Mouse (Mus musculus) limb, embryonic 14.5 days (tissue): ENCODE data around the gene Pde10a. TPM values are rescaled to one million over a fixed set of nuclear protein-coding genes. Genes with fewer than 3 reads are reported as not detected.

ENCODE experiments used
- ATAC-seq: fragments of 200-750 bp; cut with Nextera tagmentation; 2 replicates; pipeline ENCODE4 v1.8.0; 2017; ENCODE audit warnings: low read depth, moderate number of reproducible peaks, moderate TSS enrichment; ENCODE audit not compliant: low FRiP score
- DNase-seq: peaks from one replicate; pipeline ENCODE4 v3.0.0-alpha.2; 2015; ENCODE audit warnings: low spot score
- H3K27ac ChIP-seq: fragments of 300-500 bp; sonication (generic); replicated peaks from 2 replicates; pipeline ENCODE4 v1.5.1; 2014; ENCODE audit warnings: low read depth, mild to moderate bottlenecking, low read length, moderate library complexity, mixed read lengths
- H3K27me3 ChIP-seq: fragments of 300-500 bp; sonication (generic); 2 replicates; pipeline ENCODE4 v1.6.1; 2014; ENCODE audit warnings: low read length, mixed read lengths; ENCODE audit not compliant: control insufficient read depth, insufficient read depth
- H3K36me3 ChIP-seq: fragments of 300-500 bp; sonication (generic); 2 replicates; pipeline ENCODE4 v1.6.1; 2014; ENCODE audit warnings: mild to moderate bottlenecking, low read length, moderate library complexity, mixed read lengths; ENCODE audit not compliant: control insufficient read depth, insufficient read depth
- H3K4me1 ChIP-seq: fragments of 300-500 bp; sonication (generic); 2 replicates; pipeline ENCODE4 v1.6.1; 2014; ENCODE audit warnings: antibody characterized with exemption, low read length, mixed read lengths; ENCODE audit not compliant: control insufficient read depth, insufficient read depth
- H3K4me2 ChIP-seq: fragments of 300-500 bp; sonication (generic); replicated peaks from 2 replicates; pipeline ENCODE4 v1.6.1; 2014; ENCODE audit warnings: low read depth, mild to moderate bottlenecking, low read length, moderate library complexity; ENCODE audit not compliant: severe bottlenecking
- H3K4me3 ChIP-seq: fragments of 300-500 bp; sonication (generic); replicated peaks from 2 replicates; pipeline ENCODE4 v1.5.1; 2014; ENCODE audit warnings: low read length
- H3K9ac ChIP-seq: fragments of 300-500 bp; sonication (generic); 2 replicates; pipeline ENCODE4 v1.6.1; 2014; ENCODE audit warnings: mild to moderate bottlenecking, low read depth, low read length, moderate library complexity; ENCODE audit not compliant: severe bottlenecking
- H3K9me3 ChIP-seq: fragments of 300-500 bp; sonication (generic); 2 replicates; pipeline ENCODE4 v1.6.1; 2016; ENCODE audit warnings: low read length; ENCODE audit not compliant: control insufficient read depth
- POLR2A ChIP-seq: fragments of 200-500 bp; IDR thresholded peaks from 2 replicates; pipeline ENCODE4 v1.8.0; 2012; ENCODE audit warnings: inconsistent platforms, mild to moderate bottlenecking, moderate library complexity, borderline replicate concordance; ENCODE audit not compliant: insufficient read depth, insufficient read length; ENCODE audit errors: extremely low read depth
- WGBS: fragments of 180-500 bp; shearing (Covaris S2); extraction: QIAGEN DNeasy Blood & Tissue Kit; methylation state at CpG from one replicate; pipeline ENCODE4 v1.1.7; 2014; 5-methylcytosine and 5-hydroxymethylcytosine counted together
- polyA plus RNA-seq, 2 experiments: library from polyadenylated mRNA; depleted of rRNA in 1 of 2; stranded (reverse) in 1 of 2; unstranded in 1 of 2; fragments of >200 nt; fragmentation: Nextera tagmentation in 1 of 2; extraction: Ambion mirVana in 1 of 2; gene quantifications; 2 replicates each; pipeline versions ENCODE4 v1.2.1 to v1.2.3; 2012 to 2014

The Pde10a gene
- polyA plus RNA-seq, 2 experiments, result 3.8 to 5.0 TPM

DNA sequence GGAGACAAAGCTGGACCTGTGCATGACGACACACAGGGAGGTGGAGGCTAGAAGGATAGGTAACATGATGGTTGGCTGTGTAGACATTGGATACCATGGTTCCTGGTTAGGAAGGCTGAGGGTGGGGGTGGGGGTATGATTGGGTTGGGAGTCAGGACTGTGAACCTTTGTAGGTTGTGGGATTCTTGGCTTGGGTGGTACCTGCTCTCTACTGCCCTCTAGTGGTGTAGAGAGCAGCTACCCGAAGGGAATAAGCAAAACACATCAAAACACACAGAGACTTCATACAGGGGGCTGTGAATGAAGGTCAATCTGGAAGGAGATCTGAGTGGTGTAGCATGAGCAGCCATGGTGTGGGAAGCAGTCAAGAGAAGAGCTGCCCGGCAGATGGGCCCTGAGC, 282.2 kb downstream of the Pde10a start:
- H3K4me1 ChIP-seq, result peaks cover 3% of the 10 kb centered on the region
- no peaks in the 10 kb centered on the region for H3K36me3 ChIP-seq
- ATAC-seq, result no peak
- no peak overlapping the region for H3K4me2 ChIP-seq
- TF ChIP-seq POLR2A, result no peak
- peak; percentile 30 for DNase-seq
- no peak overlapping the region for H3K9ac ChIP-seq
- H3K27ac ChIP-seq, result no peak overlapping the region
- H3K4me3 ChIP-seq, result no peak overlapping the region
- 34% methylated on average over 3 of the region's 3 CpGs for WGBS
- no peaks in the 10 kb centered on the region for H3K9me3 ChIP-seq
- peaks cover 20% of the 10 kb centered on the region for H3K27me3 ChIP-seq

- H3K27me3 ChIP-seq, result no peaks in the 10 kb centered on the region
- DNase-seq, result no peak
- 74% methylated on average over 6 of the region's 6 CpGs for WGBS
- H3K9ac ChIP-seq, result no peak overlapping the region
- ATAC-seq, result no peak
- no peak overlapping the region for H3K4me2 ChIP-seq
- no peak overlapping the region for H3K27ac ChIP-seq
- H3K36me3 ChIP-seq, result no peaks in the 10 kb centered on the region
- no peaks in the 10 kb centered on the region for H3K9me3 ChIP-seq
- no peak overlapping the region for H3K4me3 ChIP-seq
- TF ChIP-seq POLR2A, result no peak
- no peaks in the 10 kb centered on the region for H3K4me1 ChIP-seq
These were observed 284.6 kb downstream of the Pde10a start for GRCm38 (mm10) chr17:8809771-8810170.

GRCm38 (mm10) chr17:8810201-8810600, 285.0 kb downstream of the Pde10a start:
- 89% methylated on average over 8 of the region's 8 CpGs for WGBS
- H3K27me3 ChIP-seq, result no peaks in the 10 kb centered on the region
- H3K4me1 ChIP-seq, result no peaks in the 10 kb centered on the region
- no peak for ATAC-seq
- no peak overlapping the region for H3K4me2 ChIP-seq
- no peak overlapping the region for H3K27ac ChIP-seq
- DNase-seq, result no peak
- no peak for TF ChIP-seq POLR2A
- H3K9me3 ChIP-seq, result no peaks in the 10 kb centered on the region
- no peaks in the 10 kb centered on the region for H3K36me3 ChIP-seq
- H3K9ac ChIP-seq, result no peak overlapping the region
- no peak overlapping the region for H3K4me3 ChIP-seq

- no peak for ATAC-seq
- TF ChIP-seq POLR2A, result no peak
- 56% methylated on average over 12 of the region's 12 CpGs for WGBS
These were observed 287.2 kb downstream of the Pde10a start for GRCm38 (mm10) chr17:8812228-8812865.

DNA sequence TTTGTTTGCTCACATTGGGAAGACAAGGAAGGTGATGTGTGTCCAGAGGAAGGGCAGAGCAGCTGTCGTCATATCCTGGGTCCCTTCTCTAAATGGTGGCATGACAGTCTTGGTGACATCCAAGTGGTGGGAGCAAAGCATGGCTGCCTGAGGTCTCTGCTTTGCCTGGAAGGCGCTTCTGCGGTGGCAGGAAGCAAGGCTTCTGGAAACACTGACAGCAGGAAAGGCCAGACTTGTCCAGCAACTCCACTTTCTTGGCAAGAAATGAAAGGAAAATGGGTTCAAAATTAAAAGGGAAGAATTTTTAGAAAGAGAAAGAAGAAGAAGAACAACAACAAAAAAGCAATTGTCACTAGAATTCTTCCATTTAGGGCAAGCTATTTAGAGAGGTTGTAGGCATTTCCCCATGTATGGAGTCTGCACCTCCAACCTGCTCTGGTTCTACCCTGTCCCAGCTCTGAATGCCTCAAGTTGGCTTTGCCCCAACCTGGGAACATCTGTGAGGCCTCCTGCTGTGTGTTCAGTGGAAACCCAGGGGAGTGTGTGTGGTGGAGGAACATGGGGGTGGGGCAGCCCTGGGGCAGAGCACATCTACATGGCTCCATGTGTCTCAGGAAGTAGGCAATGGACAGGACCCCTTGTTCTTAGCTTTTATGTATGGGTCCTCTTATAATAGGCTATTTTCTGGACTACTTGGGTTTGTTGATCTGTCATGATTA, 288.8 kb downstream of the Pde10a start:
- ATAC-seq (no peak), DNase-seq (no peak)
- H3K27me3 ChIP-seq, result no peaks in the 10 kb centered on the region
- no peak overlapping the region for H3K27ac ChIP-seq
- H3K9me3 ChIP-seq, result no peaks in the 10 kb centered on the region
- no peak overlapping the region for H3K9ac ChIP-seq
- no peaks in the 10 kb centered on the region for H3K4me1 ChIP-seq
- no peak overlapping the region for H3K4me2 ChIP-seq
- H3K4me3 ChIP-seq, result no peak overlapping the region
- H3K36me3 ChIP-seq, result no peaks in the 10 kb centered on the region
- TF ChIP-seq POLR2A, result no peak
- 85% methylated on average over 3 of the region's 3 CpGs for WGBS

More at GRCm38 (mm10) chr17:8812228-8812865, 287.2 kb downstream of the Pde10a start:
- H3K9ac ChIP-seq, result no peak overlapping the region
- no peak overlapping the region for H3K4me3 ChIP-seq
- H3K9me3 ChIP-seq, result no peaks in the 10 kb centered on the region
- H3K4me2 ChIP-seq, result no peak overlapping the region
- no peaks in the 10 kb centered on the region for H3K4me1 ChIP-seq
- no peaks in the 10 kb centered on the region for H3K36me3 ChIP-seq
- DNase-seq, result no peak
- no peak overlapping the region for H3K27ac ChIP-seq
- no peaks in the 10 kb centered on the region for H3K27me3 ChIP-seq

DNA sequence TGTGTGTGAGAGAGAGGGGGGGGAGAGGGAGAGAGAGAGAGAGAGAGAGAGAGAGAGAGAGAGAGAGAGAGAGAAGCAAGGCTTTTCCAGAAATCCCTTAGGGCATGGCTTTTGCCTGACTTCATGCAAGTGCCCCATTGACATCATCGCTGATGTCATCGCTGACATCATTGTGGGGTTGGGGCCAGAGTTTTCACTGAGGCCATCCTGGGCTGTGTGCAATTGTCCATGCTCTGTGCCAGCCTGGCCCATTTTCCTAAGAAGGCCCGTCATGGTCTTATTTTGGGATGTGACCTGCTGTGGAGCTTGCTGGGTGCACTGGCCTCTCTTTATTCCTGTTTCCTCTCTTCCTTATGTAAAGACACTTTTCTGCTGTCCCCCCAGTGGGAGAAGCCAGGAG, 290.2 kb downstream of the Pde10a start:
- ATAC-seq, result no peak
- DNase-seq, result no peak
- 94% methylated on average over 3 of the region's 3 CpGs for WGBS
- Histone ChIP-seq H3K27me3 (no peaks in the 10 kb centered on the region), H3K4me2 (no peak overlapping the region), H3K9ac (no peak overlapping the region), H3K4me1 (no peaks in the 10 kb centered on the region), H3K27ac (no peak overlapping the region), H3K4me3 (no peak overlapping the region), H3K9me3 (no peaks in the 10 kb centered on the region), H3K36me3 (no peaks in the 10 kb centered on the region)
- no peak for TF ChIP-seq POLR2A
